Mouse (Mus musculus) left cerebral cortex, adult 2 months (tissue): ENCODE results near the gene Dip2a. TPM values are rescaled to one million over a fixed set of nuclear protein-coding genes. Genes with fewer than 3 reads are reported as not detected.

Experiments used
- DNase-seq, 2 experiments: peaks; one replicate each; pipeline ENCODE4 v3.0.0; 2021 to 2022; ENCODE audit warnings: low spot score in 2 of 2, mixed read lengths in 1 of 2; ENCODE audit errors: extremely low spot score in 1 of 2
- H3K27ac ChIP-seq: fragments of 200-600 bp; 2 replicates; pipeline ENCODE4 v1.8.1; 2022
- H3K4me3 ChIP-seq: fragments of 200-600 bp; 2 replicates; pipeline ENCODE4 v1.8.1; 2022
- CTCF ChIP-seq: fragments of 200-600 bp; IDR thresholded peaks from 2 replicates; pipeline ENCODE4 v1.8.1; 2022; ENCODE audit warnings: antibody characterized with exemption, mild to moderate bottlenecking, moderate library complexity
- intact Hi-C: fragments of 180-260 bp; cut with DNase I; formaldehyde crosslinking; loops from one replicate; pipeline ENCODE4 v1.15.1; 2025
- total RNA-seq, 2 experiments: library from RNA; stranded (reverse); gene quantifications; 2 replicates each; pipeline ENCODE4 v1.2.3; 2021

The Dip2a gene
- total RNA-seq, 2 experiments from 2014 or later = 61.4 to 63.6 TPM

DNA sequence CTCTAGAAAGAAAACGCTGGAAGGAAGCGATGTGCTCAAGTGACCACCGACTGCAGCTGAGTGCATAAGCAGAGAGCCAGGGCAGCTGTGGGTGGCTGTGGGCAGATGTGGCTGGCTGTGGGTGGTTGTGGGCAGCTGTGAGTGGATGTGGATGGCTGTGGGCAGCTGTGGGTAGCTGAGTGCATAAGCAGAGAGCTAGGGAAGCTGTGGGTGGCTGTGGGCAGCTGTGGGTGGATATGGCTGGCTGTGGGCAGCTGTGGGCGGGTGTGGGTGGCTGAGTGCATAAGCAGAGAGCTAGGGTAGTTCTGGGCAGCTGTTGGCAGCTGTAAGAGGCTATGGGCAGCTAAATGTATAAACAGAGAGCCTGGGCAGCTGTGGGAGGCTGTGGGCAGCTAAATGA lies 51.9 kb downstream of the Dip2a start:
- Histone ChIP-seq H3K27ac (no peak overlapping the region), H3K4me3 (no peak overlapping the region)
- DNase-seq = no peak
- intact Hi-C loops = no loop called here
- TF ChIP-seq CTCF = no peak

DNA sequence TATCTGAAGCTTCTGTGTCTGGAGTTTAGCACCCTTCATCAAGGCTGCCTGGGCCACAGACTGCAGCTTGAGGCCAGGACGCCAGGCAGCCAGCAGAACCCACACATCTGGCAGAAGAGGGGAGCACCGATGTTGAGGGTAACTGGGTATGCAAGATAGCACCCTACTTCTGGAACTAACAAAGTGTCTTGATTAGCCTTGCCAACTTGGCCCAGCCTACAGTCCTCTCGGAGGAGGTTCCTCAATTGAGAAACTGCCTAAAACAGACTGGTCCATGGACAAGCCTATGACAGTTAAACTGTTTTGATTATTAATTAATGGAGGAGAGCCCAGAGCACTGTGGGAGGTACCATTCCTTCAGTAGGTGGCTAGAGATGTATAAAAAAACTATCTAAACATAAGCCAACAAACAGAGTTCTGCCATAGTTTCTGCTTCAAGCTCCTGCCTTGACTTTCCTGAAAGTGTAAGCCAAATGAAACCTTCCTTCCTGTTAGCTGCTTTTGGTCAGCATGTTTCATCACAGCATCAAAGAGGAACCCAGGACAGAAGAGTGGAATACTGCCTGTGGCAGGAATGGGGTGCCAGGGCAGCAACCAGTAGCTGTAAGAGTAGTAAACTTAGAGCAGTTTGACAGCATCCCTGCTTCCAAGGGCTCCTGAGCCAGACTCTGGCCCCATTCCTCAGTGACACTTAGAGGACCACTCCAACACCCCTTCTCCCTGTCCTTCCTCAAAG lies 55.0 kb downstream of the Dip2a start:
- intact Hi-C loops = no loop called here
- no peak for DNase-seq
- H3K4me3 ChIP-seq = no peak overlapping the region
- H3K27ac ChIP-seq = no peak overlapping the region
- no peak for TF ChIP-seq CTCF

- TF ChIP-seq CTCF = no peak
- intact Hi-C loops = no loop called here
- H3K4me3 ChIP-seq = no peak overlapping the region
- no peak for DNase-seq
- no peak overlapping the region for H3K27ac ChIP-seq
Measured at GRCm38 (mm10) chr10:76289052-76289451, 56.0 kb downstream of the Dip2a start.

- Histone ChIP-seq H3K4me3 (no peak overlapping the region), H3K27ac (no peak overlapping the region)
- TF ChIP-seq CTCF = no peak
- no peak for DNase-seq
- intact Hi-C loops = no loop called here
Measured at GRCm38 (mm10) chr10:76288268-76288993, 56.7 kb downstream of the Dip2a start.

- no peak for DNase-seq
- intact Hi-C loops = no loop called here
- H3K27ac ChIP-seq = no peak overlapping the region
- no peak overlapping the region for H3K4me3 ChIP-seq
- TF ChIP-seq CTCF = no peak
Measured at GRCm38 (mm10) chr10:76278541-76279097, 66.5 kb downstream of the Dip2a start.

GRCm38 (mm10) chr10:76275256-76275655 lies 69.8 kb downstream of the Dip2a start:
- intact Hi-C loops = no loop called here
- H3K4me3 ChIP-seq = no peak overlapping the region
- no peak for DNase-seq
- no peak overlapping the region for H3K27ac ChIP-seq
- TF ChIP-seq CTCF = no peak

- H3K27ac ChIP-seq = no peak overlapping the region
- H3K4me3 ChIP-seq = no peak overlapping the region
- intact Hi-C loops = loop anchor here (5.0 kb wide), 1 partner anchor 146 kb away; no protein-coding TSS in a partner anchor
- no peak for DNase-seq
- TF ChIP-seq CTCF = peak; percentile 64
Measured at GRCm38 (mm10) chr10:76271238-76271637, 73.9 kb downstream of the Dip2a start.

GRCm38 (mm10) chr10:76262431-76262830 lies 82.7 kb downstream of the Dip2a start:
- no peak for TF ChIP-seq CTCF
- Histone ChIP-seq H3K4me3 (no peak overlapping the region), H3K27ac (no peak overlapping the region)
- no peak for DNase-seq
- intact Hi-C loops = no loop called here

DNA sequence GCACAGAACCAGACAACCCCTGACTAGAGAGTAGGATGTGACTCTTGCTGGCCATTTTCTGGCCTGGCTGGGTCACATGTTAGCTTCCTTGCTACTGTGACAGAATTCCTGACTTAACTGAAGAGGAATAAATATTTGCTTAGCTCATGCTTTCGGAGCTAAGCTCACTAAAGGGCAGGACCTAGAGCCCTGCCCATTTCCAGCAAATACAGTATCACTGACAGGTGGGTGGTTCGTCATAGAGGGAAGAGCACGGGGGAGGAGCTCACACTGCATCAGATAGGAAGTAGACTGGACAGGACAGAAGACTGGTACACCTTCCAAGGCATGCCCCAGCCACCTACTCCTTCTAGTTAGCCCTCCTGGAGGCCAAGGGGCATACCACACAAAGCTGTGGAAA lies 83.6 kb downstream of the Dip2a start:
- Histone ChIP-seq H3K4me3 (no peak overlapping the region), H3K27ac (no peak overlapping the region)
- no peak for TF ChIP-seq CTCF
- intact Hi-C loops = no loop called here
- DNase-seq = no peak

- no peak overlapping the region for H3K4me3 ChIP-seq
- peak; percentile 49 for TF ChIP-seq CTCF
- H3K27ac ChIP-seq = peak overlapping the region; percentile 51; the same call in 1 of the 2 replicates
- intact Hi-C loops = no loop called here
- no peak for DNase-seq
Measured at GRCm38 (mm10) chr10:76260358-76261059, 84.6 kb downstream of the Dip2a start.

GRCm38 (mm10) chr10:76259566-76260232 lies 85.4 kb downstream of the Dip2a start:
- intact Hi-C loops = no loop called here
- H3K27ac ChIP-seq = peak overlapping the region; percentile 51; the same call in 1 of the 2 replicates
- no peak for TF ChIP-seq CTCF
- no peak for DNase-seq
- no peak overlapping the region for H3K4me3 ChIP-seq
